Mouse (Mus musculus) hindbrain, embryonic 16.5 days (tissue): ENCODE results near the gene Ddx5. TPM values are rescaled to one million over a fixed set of nuclear protein-coding genes. Genes with fewer than 3 reads are reported as not detected.
A peak's percentile ranks its signal among the peaks of the same experiment; 100 is the strongest.

ENCODE experiments used
- ATAC-seq: fragments of 200-750 bp; cut with Nextera tagmentation; 2 replicates; pipeline ENCODE4 v1.8.0; 2017; ENCODE audit warnings: moderate TSS enrichment, moderate library complexity
- H3K27ac ChIP-seq: fragments of 300-500 bp; sonication (generic); 2 replicates; pipeline ENCODE4 v1.5.1; 2014; ENCODE audit warnings: low read depth, mild to moderate bottlenecking, control low read depth, low read length, moderate library complexity
- H3K27me3 ChIP-seq: fragments of 300-500 bp; sonication (generic); replicated peaks from 2 replicates; pipeline ENCODE4 v1.6.1; 2014; ENCODE audit warnings: low read length; ENCODE audit not compliant: control insufficient read depth, insufficient read depth
- H3K36me3 ChIP-seq: fragments of 300-500 bp; sonication (generic); 2 replicates; pipeline ENCODE4 v1.6.1; 2014; ENCODE audit warnings: mild to moderate bottlenecking, low read length, moderate library complexity, mixed read lengths; ENCODE audit not compliant: control insufficient read depth, insufficient read depth
- H3K4me1 ChIP-seq: fragments of 300-500 bp; sonication (generic); 2 replicates; pipeline ENCODE4 v1.6.1; 2014; ENCODE audit warnings: low read depth, low read length; ENCODE audit not compliant: control insufficient read depth, insufficient read depth
- H3K4me2 ChIP-seq: fragments of 300-500 bp; sonication (generic); 2 replicates; pipeline ENCODE4 v1.6.1; 2014; ENCODE audit warnings: mild to moderate bottlenecking, low read length, control low read depth, moderate library complexity
- H3K4me3 ChIP-seq: fragments of 300-500 bp; sonication (generic); 2 replicates; pipeline ENCODE4 v1.5.1; 2014; ENCODE audit warnings: mild to moderate bottlenecking, low read length, control low read depth, moderate library complexity
- H3K9ac ChIP-seq: fragments of 300-500 bp; sonication (generic); 2 replicates; pipeline ENCODE4 v1.6.1; 2014; ENCODE audit warnings: low read depth, mild to moderate bottlenecking, control low read depth, low read length, moderate library complexity
- H3K9me3 ChIP-seq: fragments of 300-500 bp; sonication (generic); 2 replicates; pipeline ENCODE4 v1.6.1; 2014; ENCODE audit warnings: mild to moderate bottlenecking, low read length, moderate library complexity; ENCODE audit not compliant: control insufficient read depth
- WGBS: fragments of 180-500 bp; shearing (Covaris S2); extraction: QIAGEN DNeasy Blood & Tissue Kit; methylation state at CpG from one replicate; pipeline ENCODE4 v1.1.7; 2014; 5-methylcytosine and 5-hydroxymethylcytosine counted together
- polyA plus RNA-seq: library from polyadenylated mRNA; unstranded; fragments of >200 nt; fragmentation: Nextera tagmentation; extraction: Ambion mirVana; gene quantifications from 2 replicates; pipeline ENCODE4 v1.2.1, GENCODE M21; 2015

Gene Ddx5
- polyA plus RNA-seq, 1 experiment from 2014 or later = 315 TPM

DNA sequence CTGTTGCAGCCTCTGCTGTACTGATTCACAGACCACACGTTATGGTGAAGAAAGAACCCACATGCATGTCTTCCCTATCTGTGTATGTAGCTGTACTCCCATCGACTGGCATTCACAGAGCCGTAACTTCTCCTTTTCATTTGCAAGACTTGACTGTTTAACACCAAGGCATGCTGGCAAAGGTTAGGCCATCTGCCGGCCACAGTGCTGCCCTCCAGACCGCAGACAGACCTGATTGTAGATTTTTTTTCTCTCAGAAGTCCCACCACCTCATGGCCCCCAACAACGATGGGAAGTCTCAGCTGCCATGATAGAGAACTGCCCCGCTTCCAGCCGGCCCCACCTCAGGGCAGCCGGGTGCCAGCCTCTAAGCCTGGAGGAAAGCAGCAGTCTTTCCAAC is 30.6 kb upstream of the Ddx5 start:
- Histone ChIP-seq H3K27me3 (no peaks in the 10 kb centered on the region), H3K4me2 (no peak overlapping the region), H3K4me3 (no peak overlapping the region), H3K9me3 (no peaks in the 10 kb centered on the region), H3K36me3 (peaks cover 27% of the 10 kb centered on the region), H3K9ac (no peak overlapping the region), H3K4me1 (peaks cover 10% of the 10 kb centered on the region), H3K27ac (peak overlapping the region; percentile 32; the same call in 1 of the 2 replicates)
- WGBS = 84% methylated on average over 9 of the region's 9 CpGs
- no peak for ATAC-seq

DNA sequence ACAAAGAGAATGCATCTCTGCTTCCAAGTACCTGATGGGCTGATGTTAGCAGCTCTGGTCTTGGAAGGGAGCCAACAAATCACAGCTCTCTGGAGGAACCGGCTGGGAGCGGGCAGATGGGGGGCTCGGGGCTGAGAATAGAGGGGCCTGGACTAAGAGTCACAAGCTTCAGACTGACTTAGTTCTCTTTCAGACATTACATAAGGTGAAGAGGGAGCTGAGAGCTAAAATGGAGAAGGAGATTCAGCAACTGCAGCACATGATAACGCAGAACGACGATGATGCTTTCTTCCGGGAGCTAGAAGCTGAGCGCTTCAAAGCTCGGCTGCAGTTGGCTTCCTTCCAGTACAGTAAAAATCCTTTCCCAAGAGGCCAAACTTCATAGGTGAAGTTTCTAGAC is 29.4 kb upstream of the Ddx5 start:
- peak; percentile 74; the same call in 1 of the 2 replicates for ATAC-seq
- no peak overlapping the region for H3K9ac ChIP-seq
- peak overlapping the region; percentile 0 for H3K27ac ChIP-seq

DNA sequence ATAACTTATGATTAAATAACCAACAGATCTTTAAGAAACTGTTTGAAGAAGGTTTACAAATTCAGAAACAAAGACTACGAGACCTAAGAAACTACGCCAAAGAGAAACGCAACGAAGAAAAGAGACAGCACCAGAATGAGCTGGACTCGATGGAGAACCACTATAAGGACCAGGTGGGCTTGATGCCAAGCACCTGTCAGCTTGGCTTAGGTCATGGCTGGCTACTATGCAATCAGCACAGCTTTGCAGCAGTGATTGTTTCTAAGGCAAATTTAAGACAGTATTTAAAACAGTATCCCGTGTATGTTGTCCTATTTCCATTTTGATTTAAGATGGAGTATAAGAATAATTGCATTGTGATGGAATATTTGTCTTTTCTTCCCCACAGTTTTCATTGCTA is 28.8 kb upstream of the Ddx5 start:
- peak overlapping the region; percentile 0 for H3K27ac ChIP-seq
- H3K36me3 ChIP-seq = peaks cover 35% of the 10 kb centered on the region
- H3K27me3 ChIP-seq = no peaks in the 10 kb centered on the region
- H3K4me3 ChIP-seq = no peak overlapping the region
- no peak overlapping the region for H3K9ac ChIP-seq
- H3K4me1 ChIP-seq = peaks cover 10% of the 10 kb centered on the region
- no peaks in the 10 kb centered on the region for H3K9me3 ChIP-seq
- no peak overlapping the region for H3K4me2 ChIP-seq
- no peak for ATAC-seq
- WGBS = 66% methylated on average over 6 of the region's 6 CpGs

More for the DNA sequence above, 29.4 kb upstream of the Ddx5 start:
- 27% methylated on average over 9 of the region's 9 CpGs for WGBS
- Histone ChIP-seq H3K36me3 (peaks cover 34% of the 10 kb centered on the region), H3K4me2 (no peak overlapping the region), H3K9me3 (no peaks in the 10 kb centered on the region), H3K4me1 (peaks cover 10% of the 10 kb centered on the region), H3K27me3 (no peaks in the 10 kb centered on the region), H3K4me3 (no peak overlapping the region)

DNA sequence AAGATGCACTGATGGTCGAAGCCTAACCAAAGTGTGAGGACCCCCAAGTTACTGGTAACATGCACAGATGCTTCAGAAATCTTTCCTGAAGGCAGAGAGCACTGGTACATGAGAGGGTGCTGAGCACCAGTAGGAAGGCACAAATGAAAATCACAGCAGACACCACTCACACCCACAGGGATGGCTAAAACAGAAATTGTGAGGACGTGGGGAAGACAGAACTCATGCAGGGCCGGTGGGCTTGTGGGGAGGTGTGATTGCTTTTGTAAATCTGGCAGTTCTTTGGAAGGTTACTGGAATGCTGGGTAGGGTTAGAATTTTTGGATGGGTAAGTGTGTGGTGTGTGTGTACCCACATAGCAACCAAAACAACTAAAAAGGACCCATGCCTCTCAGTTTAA is 28.2 kb upstream of the Ddx5 start:
- Histone ChIP-seq H3K9ac (no peak overlapping the region), H3K9me3 (no peaks in the 10 kb centered on the region), H3K4me3 (no peak overlapping the region), H3K27ac (peak overlapping the region; percentile 29; the same call in 1 of the 2 replicates), H3K27me3 (no peaks in the 10 kb centered on the region), H3K4me2 (no peak overlapping the region), H3K36me3 (peaks cover 33% of the 10 kb centered on the region), H3K4me1 (peaks cover 10% of the 10 kb centered on the region)
- no peak for ATAC-seq
- 64% methylated on average over 3 of the region's 3 CpGs for WGBS

- H3K9ac ChIP-seq = no peak overlapping the region
- H3K4me1 ChIP-seq = peaks cover 10% of the 10 kb centered on the region
- no peak overlapping the region for H3K4me3 ChIP-seq
- peaks cover 32% of the 10 kb centered on the region for H3K36me3 ChIP-seq
- H3K4me2 ChIP-seq = no peak overlapping the region
- no peaks in the 10 kb centered on the region for H3K27me3 ChIP-seq
- H3K27ac ChIP-seq = no peak overlapping the region
- no peak for ATAC-seq
- no peaks in the 10 kb centered on the region for H3K9me3 ChIP-seq
- WGBS = 81% methylated on average over 7 of the region's 7 CpGs
These were observed 27.3 kb upstream of the Ddx5 start for GRCm38 (mm10) chr11:106816316-106816715.

- H3K4me2 ChIP-seq = no peak overlapping the region
- H3K4me3 ChIP-seq = no peak overlapping the region
- H3K4me1 ChIP-seq = peaks cover 10% of the 10 kb centered on the region
- peaks cover 32% of the 10 kb centered on the region for H3K36me3 ChIP-seq
- H3K9me3 ChIP-seq = no peaks in the 10 kb centered on the region
- H3K27ac ChIP-seq = no peak overlapping the region
- no peak overlapping the region for H3K9ac ChIP-seq
- H3K27me3 ChIP-seq = no peaks in the 10 kb centered on the region
- 98% methylated on average over 2 of the region's 2 CpGs for WGBS
- ATAC-seq = no peak
These were observed 26.8 kb upstream of the Ddx5 start for GRCm38 (mm10) chr11:106815761-106816160.

- 94% methylated on average over 2 of the region's 2 CpGs for WGBS
- H3K4me3 ChIP-seq = no peak overlapping the region
- no peak overlapping the region for H3K9ac ChIP-seq
- no peak overlapping the region for H3K4me2 ChIP-seq
- no peak overlapping the region for H3K27ac ChIP-seq
- no peaks in the 10 kb centered on the region for H3K27me3 ChIP-seq
- H3K36me3 ChIP-seq = peaks cover 32% of the 10 kb centered on the region
- H3K4me1 ChIP-seq = peaks cover 10% of the 10 kb centered on the region
- no peaks in the 10 kb centered on the region for H3K9me3 ChIP-seq
- ATAC-seq = no peak
These were observed 26.3 kb upstream of the Ddx5 start for GRCm38 (mm10) chr11:106815331-106815730.

- Histone ChIP-seq H3K4me1 (peaks cover 10% of the 10 kb centered on the region), H3K27me3 (no peaks in the 10 kb centered on the region), H3K9ac (no peak overlapping the region), H3K27ac (no peak overlapping the region), H3K4me2 (no peak overlapping the region), H3K9me3 (no peaks in the 10 kb centered on the region), H3K36me3 (peaks cover 29% of the 10 kb centered on the region), H3K4me3 (no peak overlapping the region)
- 76% methylated on average over 14 of the region's 14 CpGs for WGBS
- no peak for ATAC-seq
These were observed 25.8 kb upstream of the Ddx5 start for GRCm38 (mm10) chr11:106814601-106815320.

GRCm38 (mm10) chr11:106812410-106813136 is 23.6 kb upstream of the Ddx5 start:
- no peak overlapping the region for H3K4me3 ChIP-seq
- no peak overlapping the region for H3K9ac ChIP-seq
- no peaks in the 10 kb centered on the region for H3K9me3 ChIP-seq
- no peaks in the 10 kb centered on the region for H3K27me3 ChIP-seq
- peaks cover 21% of the 10 kb centered on the region; the same call in 1 of the 2 replicates for H3K36me3 ChIP-seq
- H3K27ac ChIP-seq = no peak overlapping the region
- no peak overlapping the region for H3K4me2 ChIP-seq
- WGBS = 95% methylated on average over 7 of the region's 7 CpGs
- H3K4me1 ChIP-seq = no peaks in the 10 kb centered on the region; the same call in 1 of the 2 replicates
- ATAC-seq = no peak
